Mouse (Mus musculus) neural tube, embryonic 13.5 days (tissue): ENCODE data around the gene Ammecr1. TPM values are rescaled to one million over a fixed set of nuclear protein-coding genes. Genes with fewer than 3 reads are reported as not detected.

ENCODE experiments used
- ATAC-seq: fragments of 200-750 bp; cut with Nextera tagmentation; 2 replicates; pipeline ENCODE4 v1.8.0; 2017; ENCODE audit warnings: low read depth, mild to moderate bottlenecking, moderate TSS enrichment, moderate library complexity
- H3K27ac ChIP-seq: fragments of 300-500 bp; sonication (generic); replicated peaks from 2 replicates; pipeline ENCODE4 v1.5.1; 2015; ENCODE audit warnings: moderate library complexity, mild to moderate bottlenecking, inconsistent platforms
- H3K27me3 ChIP-seq: fragments of 300-500 bp; sonication (generic); 2 replicates; pipeline ENCODE4 v1.6.1; 2015; ENCODE audit warnings: mild to moderate bottlenecking, inconsistent platforms
- H3K36me3 ChIP-seq: fragments of 300-500 bp; sonication (generic); 2 replicates; pipeline ENCODE4 v1.6.1; 2015; ENCODE audit warnings: mild to moderate bottlenecking, inconsistent platforms
- H3K4me1 ChIP-seq: fragments of 300-500 bp; sonication (generic); replicated peaks from 2 replicates; pipeline ENCODE4 v1.6.1; 2015; ENCODE audit warnings: inconsistent platforms
- H3K4me2 ChIP-seq: fragments of 300-500 bp; sonication (generic); 2 replicates; pipeline ENCODE4 v1.6.1; 2015; ENCODE audit warnings: inconsistent platforms, mild to moderate bottlenecking, moderate library complexity
- H3K4me3 ChIP-seq: fragments of 300-500 bp; sonication (generic); 2 replicates; pipeline ENCODE4 v1.5.1; 2015; ENCODE audit warnings: mild to moderate bottlenecking, inconsistent platforms
- H3K9ac ChIP-seq: fragments of 300-500 bp; sonication (generic); 2 replicates; pipeline ENCODE4 v1.6.1; 2015; ENCODE audit warnings: moderate library complexity, mild to moderate bottlenecking, inconsistent platforms
- H3K9me3 ChIP-seq: fragments of 300-500 bp; sonication (generic); 2 replicates; pipeline ENCODE4 v1.6.1; 2016; ENCODE audit warnings: inconsistent platforms
- WGBS: fragments of 180-500 bp; shearing (Covaris S2); methylation state at CpG from one replicate; pipeline ENCODE4 v1.1.7; 2015; 5-methylcytosine and 5-hydroxymethylcytosine counted together
- polyA plus RNA-seq: library from polyadenylated mRNA; unstranded; fragments of >200 nt; fragmentation: Nextera tagmentation; extraction: Ambion mirVana; gene quantifications from 2 replicates; pipeline ENCODE4 v1.2.1, GENCODE M21; 2015

The Ammecr1 gene
- polyA plus RNA-seq, 1 experiment from 2014 or later: 4.7 TPM

GRCm38 (mm10) chrX:142979224-142979623 lies 12.7 kb upstream of the Ammecr1 start:
- Histone ChIP-seq H3K4me3 (no peak overlapping the region), H3K4me2 (no peak overlapping the region), H3K9me3 (no peaks in the 10 kb centered on the region), H3K4me1 (no peaks in the 10 kb centered on the region), H3K36me3 (no peaks in the 10 kb centered on the region), H3K27ac (no peak overlapping the region), H3K9ac (no peak overlapping the region), H3K27me3 (peaks cover 34% of the 10 kb centered on the region)
- no peak for ATAC-seq
- WGBS: 64% methylated on average over 4 of the region's 4 CpGs

- WGBS: 43% methylated on average over 7 of the region's 7 CpGs
- peaks cover 40% of the 10 kb centered on the region for H3K27me3 ChIP-seq
- no peak for ATAC-seq
These were observed 6.0 kb upstream of the Ammecr1 start for GRCm38 (mm10) chrX:142972443-142972970.

GRCm38 (mm10) chrX:142971759-142972158 lies 5.2 kb upstream of the Ammecr1 start:
- no peak for ATAC-seq

More at GRCm38 (mm10) chrX:142972443-142972970, 6.0 kb upstream of the Ammecr1 start:
- Histone ChIP-seq H3K27ac (no peak overlapping the region), H3K4me1 (no peaks in the 10 kb centered on the region), H3K9ac (no peak overlapping the region), H3K9me3 (no peaks in the 10 kb centered on the region), H3K4me3 (no peak overlapping the region), H3K4me2 (no peak overlapping the region), H3K36me3 (no peaks in the 10 kb centered on the region)

GRCm38 (mm10) chrX:142967067-142967466 lies 539 bp upstream of the Ammecr1 start:
- Histone ChIP-seq H3K9me3 (no peaks in the 10 kb centered on the region), H3K4me2 (peak overlapping the region; percentile 49), H3K4me1 (peaks cover 11% of the 10 kb centered on the region), H3K4me3 (peak overlapping the region; percentile 71), H3K36me3 (no peaks in the 10 kb centered on the region), H3K27ac (no peak overlapping the region), H3K9ac (peak overlapping the region; percentile 43), H3K27me3 (peaks cover 37% of the 10 kb centered on the region)
- WGBS: 38% methylated on average over 7 of the region's 7 CpGs
- no peak for ATAC-seq

More at GRCm38 (mm10) chrX:142971759-142972158, 5.2 kb upstream of the Ammecr1 start:
- Histone ChIP-seq H3K27me3 (peaks cover 43% of the 10 kb centered on the region), H3K27ac (no peak overlapping the region), H3K9me3 (no peaks in the 10 kb centered on the region), H3K4me3 (no peak overlapping the region), H3K4me1 (no peaks in the 10 kb centered on the region), H3K9ac (no peak overlapping the region), H3K36me3 (no peaks in the 10 kb centered on the region), H3K4me2 (no peak overlapping the region)
- 85% methylated on average over 3 of the region's 3 CpGs for WGBS

- H3K36me3 ChIP-seq: no peaks in the 10 kb centered on the region
- H3K9me3 ChIP-seq: no peaks in the 10 kb centered on the region
- H3K27ac ChIP-seq: 0 out of 2 replicates have a peak overlapping the region, but pooled peaks have one; percentile 94
- peaks cover 31% of the 10 kb centered on the region for H3K27me3 ChIP-seq
- ATAC-seq: no peak; the same call in 1 of the 2 replicates
- peak overlapping the region; percentile 64 for H3K4me2 ChIP-seq
- H3K4me3 ChIP-seq: peak overlapping the region; percentile 71
- peak overlapping the region; percentile 80 for H3K9ac ChIP-seq
- 16% methylated on average over 23 of the region's 23 CpGs for WGBS
- H3K4me1 ChIP-seq: peaks cover 11% of the 10 kb centered on the region
These were observed 1.1 kb downstream of the Ammecr1 start for GRCm38 (mm10) chrX:142965236-142966007.

GRCm38 (mm10) chrX:142960434-142960833 lies 6.1 kb downstream of the Ammecr1 start:
- Histone ChIP-seq H3K27ac (no peak overlapping the region), H3K4me3 (no peak overlapping the region), H3K27me3 (peaks cover 19% of the 10 kb centered on the region), H3K9ac (no peak overlapping the region), H3K36me3 (no peaks in the 10 kb centered on the region), H3K4me2 (no peak overlapping the region), H3K9me3 (no peaks in the 10 kb centered on the region), H3K4me1 (peaks cover 11% of the 10 kb centered on the region)
- WGBS: 83% methylated on average over 2 of the region's 2 CpGs
- no peak for ATAC-seq

- no peaks in the 10 kb centered on the region for H3K36me3 ChIP-seq
- no peak overlapping the region for H3K9ac ChIP-seq
- no peak for ATAC-seq
- WGBS: 84% methylated on average over 4 of the region's 4 CpGs
- peaks cover 19% of the 10 kb centered on the region for H3K27me3 ChIP-seq
- peaks cover 6% of the 10 kb centered on the region for H3K4me1 ChIP-seq
- no peak overlapping the region for H3K27ac ChIP-seq
- H3K9me3 ChIP-seq: no peaks in the 10 kb centered on the region
- no peak overlapping the region for H3K4me2 ChIP-seq
- no peak overlapping the region for H3K4me3 ChIP-seq
These were observed 6.7 kb downstream of the Ammecr1 start for GRCm38 (mm10) chrX:142959674-142960307.

GRCm38 (mm10) chrX:142928430-142928829 lies 38.1 kb downstream of the Ammecr1 start:
- Histone ChIP-seq H3K27me3 (no peaks in the 10 kb centered on the region; the same call in 1 of the 2 replicates), H3K9ac (no peak overlapping the region), H3K36me3 (no peaks in the 10 kb centered on the region), H3K27ac (no peak overlapping the region), H3K9me3 (no peaks in the 10 kb centered on the region), H3K4me3 (no peak overlapping the region), H3K4me1 (no peaks in the 10 kb centered on the region), H3K4me2 (no peak overlapping the region)
- 87% methylated on average over 4 of the region's 4 CpGs for WGBS
- no peak for ATAC-seq

GRCm38 (mm10) chrX:142917394-142917793 lies 49.1 kb downstream of the Ammecr1 start:
- Histone ChIP-seq H3K4me3 (no peak overlapping the region), H3K27ac (no peak overlapping the region), H3K4me2 (no peak overlapping the region), H3K4me1 (no peaks in the 10 kb centered on the region), H3K27me3 (no peaks in the 10 kb centered on the region; the same call in 1 of the 2 replicates), H3K9ac (no peak overlapping the region), H3K9me3 (no peaks in the 10 kb centered on the region), H3K36me3 (no peaks in the 10 kb centered on the region)
- no peak for ATAC-seq
- 63% methylated on average over 3 of the region's 3 CpGs for WGBS

GRCm38 (mm10) chrX:142916719-142917118 lies 49.8 kb downstream of the Ammecr1 start:
- 70% methylated on average over 4 of the region's 4 CpGs for WGBS
- no peak for ATAC-seq
- H3K4me1 ChIP-seq: no peaks in the 10 kb centered on the region
- no peak overlapping the region for H3K4me3 ChIP-seq
- no peak overlapping the region for H3K27ac ChIP-seq
- no peak overlapping the region for H3K9ac ChIP-seq
- H3K4me2 ChIP-seq: no peak overlapping the region
- H3K36me3 ChIP-seq: no peaks in the 10 kb centered on the region
- H3K9me3 ChIP-seq: no peaks in the 10 kb centered on the region
- H3K27me3 ChIP-seq: no peaks in the 10 kb centered on the region; the same call in 1 of the 2 replicates

GRCm38 (mm10) chrX:142914208-142914607 lies 52.3 kb downstream of the Ammecr1 start:
- H3K4me1 ChIP-seq: no peaks in the 10 kb centered on the region
- H3K27ac ChIP-seq: no peak overlapping the region
- no peak overlapping the region for H3K9ac ChIP-seq
- H3K9me3 ChIP-seq: no peaks in the 10 kb centered on the region
- no peak for ATAC-seq
- H3K27me3 ChIP-seq: peaks cover 4% of the 10 kb centered on the region; the same call in 1 of the 2 replicates
- H3K4me3 ChIP-seq: no peak overlapping the region
- no peaks in the 10 kb centered on the region for H3K36me3 ChIP-seq
- no peak overlapping the region for H3K4me2 ChIP-seq

- no peaks in the 10 kb centered on the region for H3K36me3 ChIP-seq
- H3K9ac ChIP-seq: no peak overlapping the region
- H3K4me1 ChIP-seq: no peaks in the 10 kb centered on the region
- 78% methylated on average over 8 of the region's 8 CpGs for WGBS
- H3K27me3 ChIP-seq: peaks cover 29% of the 10 kb centered on the region
- no peak for ATAC-seq
- H3K9me3 ChIP-seq: no peaks in the 10 kb centered on the region
- no peak overlapping the region for H3K4me2 ChIP-seq
- no peak overlapping the region for H3K4me3 ChIP-seq
- H3K27ac ChIP-seq: no peak overlapping the region
These were observed 62.7 kb downstream of the Ammecr1 start for GRCm38 (mm10) chrX:142903854-142904253.
